Mouse (Mus musculus) liver, adult 2 months (tissue): Measurements from ENCODE around the gene Sipa1l1. TPM values are rescaled to one million over a fixed set of nuclear protein-coding genes. Genes with fewer than 3 reads are reported as not detected.
"Not testable (repeated sequence)": the region's sequence is repeated elsewhere in the genome, so short reads cannot be mapped to it uniquely, and the experiment has no call there.

Experiments used
- DNase-seq: peaks from one replicate; pipeline ENCODE4 v3.0.0-alpha.2; 2011; ENCODE audit warnings: low read depth, low spot score; ENCODE audit errors: extremely low read depth
- H3K27ac ChIP-seq: fragments of 200-500 bp; replicated peaks from 2 replicates; pipeline ENCODE4 v1.5.1; 2012; ENCODE audit warnings: low read depth, mild to moderate bottlenecking, control low read depth, inconsistent platforms, low read length; ENCODE audit not compliant: insufficient read depth
- H3K27me3 ChIP-seq: fragments of 200-500 bp; 2 replicates; pipeline ENCODE4 v1.6.1; 2012; ENCODE audit warnings: mild to moderate bottlenecking, moderate library complexity, low read length, inconsistent platforms; ENCODE audit not compliant: control insufficient read depth, insufficient read depth
- H3K36me3 ChIP-seq: fragments of 200-500 bp; 2 replicates; pipeline ENCODE4 v1.6.1; 2012; ENCODE audit warnings: low read length, inconsistent platforms; ENCODE audit not compliant: control insufficient read depth, insufficient read depth
- H3K4me1 ChIP-seq: fragments of 200-500 bp; 2 replicates; pipeline ENCODE4 v1.6.1; 2011; ENCODE audit warnings: low read length; ENCODE audit not compliant: control insufficient read depth, insufficient read depth
- H3K4me3 ChIP-seq: fragments of 200-500 bp; 2 replicates; pipeline ENCODE4 v1.5.1; 2011; ENCODE audit warnings: low read depth, mild to moderate bottlenecking, control low read depth, low read length, moderate library complexity; ENCODE audit not compliant: insufficient read depth
- H3K79me2 ChIP-seq: fragments of 200-500 bp; 2 replicates; pipeline ENCODE4 v1.6.1; 2012; ENCODE audit warnings: inconsistent platforms, mild to moderate bottlenecking, low read length, moderate library complexity; ENCODE audit not compliant: control insufficient read depth, insufficient read depth
- H3K9ac ChIP-seq: fragments of 200-500 bp; 2 replicates; pipeline ENCODE4 v1.6.1; 2012; ENCODE audit warnings: low read depth, mild to moderate bottlenecking, control low read depth, inconsistent platforms, low read length
- CTCF ChIP-seq: fragments of 200-500 bp; IDR thresholded peaks from 2 replicates; pipeline ENCODE4 v1.5.1; 2011; ENCODE audit warnings: low read depth, low read length, control low read depth
- POLR2A ChIP-seq: fragments of 200-500 bp; IDR thresholded peaks from 2 replicates; pipeline ENCODE4 v1.6.1; 2011; ENCODE audit warnings: low read length, control low read depth; ENCODE audit not compliant: insufficient read depth; ENCODE audit errors: extremely low read depth
- WGBS: fragments of 180-500 bp; shearing (Covaris S2); methylation state at CpG from one replicate; pipeline ENCODE4 v1.1.7; 2018; 5-methylcytosine and 5-hydroxymethylcytosine counted together
- polyA plus RNA-seq: library from polyadenylated mRNA; depleted of rRNA; stranded (reverse); fragments of >200 nt; gene quantifications from 2 replicates; pipeline ENCODE4 v1.2.3, GENCODE M21; 2012
- total RNA-seq: library from RNA; depleted of rRNA; stranded (reverse); fragments of >200 nt; gene quantifications from 2 replicates; pipeline ENCODE4 v1.2.3, GENCODE M21; 2014

Gene Sipa1l1
- total and polyA plus RNA-seq, 2 experiments: 10.3 to 13.7 TPM

GRCm38 (mm10) chr12:82485466-82485865 lies 316.3 kb downstream of the Sipa1l1 start:
- H3K27ac ChIP-seq: no peak overlapping the region

DNA sequence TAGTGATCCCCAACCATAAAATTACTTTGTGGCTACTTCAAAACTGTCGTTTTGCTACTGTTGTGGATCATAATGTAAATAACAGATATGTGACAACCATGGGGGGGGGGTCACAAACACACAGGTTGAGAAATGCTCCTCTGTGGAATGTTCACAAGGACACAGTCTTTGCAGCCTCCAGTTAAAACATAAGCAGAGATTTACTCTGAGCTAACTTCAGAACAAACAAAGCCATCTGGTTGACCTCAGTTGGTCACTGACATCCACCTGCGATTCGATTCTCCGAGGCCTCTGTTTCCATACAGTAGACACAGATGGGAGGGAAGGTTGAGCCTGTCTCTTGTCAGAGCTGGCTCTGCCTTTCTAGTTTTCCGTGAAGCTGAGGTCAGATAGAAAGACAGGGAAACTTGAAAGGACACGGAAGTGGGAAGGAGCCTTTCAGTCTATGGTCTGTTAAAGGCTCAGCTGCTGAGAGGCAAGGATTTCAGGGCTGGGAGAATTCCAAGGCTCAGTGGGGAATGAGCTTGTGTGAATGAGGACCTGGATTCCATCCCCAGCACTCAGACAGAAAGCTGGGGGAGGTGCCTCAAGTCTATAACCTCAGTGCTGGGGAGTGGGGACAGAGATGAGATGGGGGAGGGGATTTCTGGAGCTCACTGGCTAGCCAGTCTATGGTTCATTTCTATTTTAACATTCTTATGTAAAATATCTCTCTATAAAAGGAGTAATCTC lies 317.9 kb downstream of the Sipa1l1 start:
- Histone ChIP-seq H3K36me3 (no peaks in the 10 kb centered on the region), H3K4me3 (no peak overlapping the region), H3K79me2 (no peaks in the 10 kb centered on the region), H3K4me1 (no peaks in the 10 kb centered on the region), H3K9ac (no peak overlapping the region), H3K27ac (no peak overlapping the region), H3K27me3 (no peaks in the 10 kb centered on the region; the same call in 1 of the 2 replicates)
- TF ChIP-seq POLR2A (no peak), CTCF (no peak)
- 29% methylated on average over 6 of the region's 6 CpGs for WGBS
- DNase-seq: no peak

More at GRCm38 (mm10) chr12:82485466-82485865, 316.3 kb downstream of the Sipa1l1 start:
- no peak overlapping the region for H3K9ac ChIP-seq
- H3K4me1 ChIP-seq: no peaks in the 10 kb centered on the region
- no peak for DNase-seq
- no peak overlapping the region for H3K4me3 ChIP-seq
- H3K27me3 ChIP-seq: no peaks in the 10 kb centered on the region; the same call in 1 of the 2 replicates
- TF ChIP-seq CTCF (no peak), POLR2A (no peak)
- 79% methylated on average over 2 of the region's 2 CpGs for WGBS
- H3K79me2 ChIP-seq: no peaks in the 10 kb centered on the region
- no peaks in the 10 kb centered on the region for H3K36me3 ChIP-seq

GRCm38 (mm10) chr12:82489093-82489492 lies 320.0 kb downstream of the Sipa1l1 start:
- DNase-seq: peak; percentile 16
- no peak overlapping the region for H3K27ac ChIP-seq
- H3K4me1 ChIP-seq: no peaks in the 10 kb centered on the region
- no peaks in the 10 kb centered on the region for H3K36me3 ChIP-seq
- H3K4me3 ChIP-seq: no peak overlapping the region
- H3K9ac ChIP-seq: no peak overlapping the region
- H3K27me3 ChIP-seq: no peaks in the 10 kb centered on the region; the same call in 1 of the 2 replicates
- 59% methylated on average over 4 of the region's 4 CpGs for WGBS
- TF ChIP-seq CTCF (peak; percentile 75), POLR2A (no peak)
- H3K79me2 ChIP-seq: no peaks in the 10 kb centered on the region

DNA sequence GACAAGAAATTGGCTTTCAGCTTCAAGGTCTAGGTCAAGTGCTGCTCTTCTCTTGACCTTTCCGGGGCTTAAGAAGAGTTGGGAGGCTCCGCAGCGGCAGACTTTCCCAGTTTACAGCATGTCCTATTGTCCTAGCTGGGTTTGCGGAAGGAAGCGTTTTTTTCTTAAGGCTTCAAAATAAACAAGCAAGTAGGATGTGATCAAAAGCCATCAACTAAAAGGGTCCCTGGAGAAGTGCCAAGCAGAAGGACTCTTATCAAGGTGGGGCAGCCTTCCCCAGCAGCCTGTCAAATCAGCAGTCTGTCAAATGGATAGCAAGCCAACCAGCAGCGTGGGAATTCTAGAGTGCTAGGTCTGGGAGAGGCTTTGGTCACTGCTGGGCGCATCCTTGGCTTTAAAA lies 320.5 kb downstream of the Sipa1l1 start:
- Histone ChIP-seq H3K4me1 (no peaks in the 10 kb centered on the region), H3K79me2 (no peaks in the 10 kb centered on the region), H3K9ac (no peak overlapping the region), H3K27me3 (no peaks in the 10 kb centered on the region; the same call in 1 of the 2 replicates), H3K4me3 (no peak overlapping the region), H3K27ac (no peak overlapping the region), H3K36me3 (no peaks in the 10 kb centered on the region)
- 72% methylated on average over 7 of the region's 7 CpGs for WGBS
- DNase-seq: no peak
- TF ChIP-seq POLR2A: no peak
- TF ChIP-seq CTCF: no peak

- Histone ChIP-seq H3K9ac (no peak overlapping the region), H3K79me2 (no peaks in the 10 kb centered on the region), H3K4me3 (no peak overlapping the region), H3K27ac (no peak overlapping the region), H3K4me1 (no peaks in the 10 kb centered on the region), H3K27me3 (no peaks in the 10 kb centered on the region; the same call in 1 of the 2 replicates), H3K36me3 (no peaks in the 10 kb centered on the region)
- 76% methylated on average over 9 of the region's 9 CpGs for WGBS
- DNase-seq: no peak
- no peak for TF ChIP-seq CTCF
- no peak for TF ChIP-seq POLR2A
Measured at GRCm38 (mm10) chr12:82492456-82492855, 323.3 kb downstream of the Sipa1l1 start.

GRCm38 (mm10) chr12:82493260-82493659 lies 324.1 kb downstream of the Sipa1l1 start:
- not testable (repeated sequence) for H3K27me3 ChIP-seq, DNase-seq, H3K4me1 ChIP-seq, H3K9ac ChIP-seq, H3K27ac ChIP-seq, H3K36me3 ChIP-seq, H3K4me3 ChIP-seq, H3K79me2 ChIP-seq
- WGBS: 74% methylated on average over 1 of the region's 1 CpGs
